Mouse (Mus musculus) adrenal gland, adult 8-10 months (tissue): ENCODE measurements around the gene Mup9. TPM values are rescaled to one million over a fixed set of nuclear protein-coding genes. Genes with fewer than 3 reads are reported as not detected.
"Not testable (repeated sequence)": the region's sequence is repeated elsewhere in the genome, so short reads cannot be mapped to it uniquely, and the experiment has no call there.

Experiments
- DNase-seq: peaks from one replicate; pipeline ENCODE4 v3.0.0; 2022
- total RNA-seq, 4 experiments: library from RNA; stranded (reverse); gene quantifications; 2 replicates each; pipeline ENCODE4 v1.2.4; 2022

Gene Mup9
- 1 to 10 TPM in 2 of 4 experiments, under 1 TPM in 1, not detected in 1; 0.55 to 3.0 (median 2.4) TPM for total RNA-seq

GRCm38 (mm10) chr4:60421852-60422251 lies at the start of gene Mup9:
Gene Mup9 (minus strand): TSS chr4:60421952.
- not testable (repeated sequence) for DNase-seq

Other genes starting within 250 kb of the Mup9 start
- not detected for gene Mup8, start 199.4 kb downstream of the Mup9 start, total RNA-seq
- 1 to 10 TPM in 1 of 4 experiments, not detected in 3; 1.8 TPM for gene Mup1, start 80.0 kb upstream of the Mup9 start, total RNA-seq
- gene Mup10, start 160.2 kb upstream of the Mup9 start, total RNA-seq: 1 to 10 TPM in 1 of 4 experiments, under 1 TPM in 1, not detected in 2; 0.46 to 9.0 TPM
- gene Mup11, start 240.5 kb upstream of the Mup9 start, total RNA-seq: 1 to 10 TPM in 3 of 4 experiments, not detected in 1; 2.0 to 9.4 (median 2.7) TPM